Mouse (Mus musculus) macrophage (primary cell): Measurements from ENCODE around the gene Atp6ap2. TPM values are rescaled to one million over a fixed set of nuclear protein-coding genes. Genes with fewer than 3 reads are reported as not detected.
"Not testable (repeated sequence)": the region's sequence is repeated elsewhere in the genome, so short reads cannot be mapped to it uniquely, and the experiment has no call there.

Experiments used
- H3K27ac ChIP-seq: fragments of 350-480 bp; formaldehyde crosslinking; 2 replicates; pipeline ENCODE4 v1.9.0; 2021
- H3K36me3 ChIP-seq: fragments of 350-480 bp; formaldehyde crosslinking; 2 replicates; pipeline ENCODE4 v1.9.0; 2021; ENCODE audit errors: inconsistent target
- H3K4me3 ChIP-seq: fragments of 350-480 bp; formaldehyde crosslinking; 2 replicates; pipeline ENCODE4 v1.9.0; 2021; ENCODE audit errors: inconsistent target
- H3K79me2 ChIP-seq: fragments of 350-480 bp; formaldehyde crosslinking; 2 replicates; pipeline ENCODE4 v1.9.0; 2021; ENCODE audit errors: inconsistent target
- WGBS: methylation state at CpG from one replicate; pipeline ENCODE4 v1.1.7; 2026; ENCODE audit warnings: inconsistent platforms; ENCODE audit not compliant: missing documents; 5-methylcytosine and 5-hydroxymethylcytosine counted together
- polyA plus RNA-seq: library from polyadenylated mRNA; stranded (reverse); fragments of 250-400 nt; gene quantifications from 3 replicates; pipeline ENCODE4 v1.2.4, GENCODE M21; 2018; ENCODE audit warnings: inconsistent platforms
- total RNA-seq, 78 experiments: library from RNA; depleted of rRNA; stranded (reverse); fragments of 250-400 nt; gene quantifications; 1 replicate in 9 of 78; 2 replicates in 24 of 78; 3 replicates in 43 of 78; 4 replicates in 2 of 78; pipeline ENCODE4 v1.2.4; 2018; ENCODE audit warnings: inconsistent platforms in 56 of 78

Gene Atp6ap2
- 100 to 1,000 TPM in 2 of 26 experiments, 10 to 100 TPM in 24; 24.6 to 107 (median 72.1) TPM for total RNA-seq (2018; cell fraction: chromatin; rRNA removed)
- total RNA-seq (2018; cell fraction: cytosol; rRNA removed): 100 to 1,000 TPM; 175 to 327 (median 238) TPM
- total RNA-seq (2018; cell fraction: nucleus; rRNA removed): 100 to 1,000 TPM in 25 of 26 experiments, 10 to 100 TPM in 1; 73.9 to 407 (median 271) TPM
- polyA plus RNA-seq: 226 to 265 TPM (median 260 TPM) in 3 replicates

DNA sequence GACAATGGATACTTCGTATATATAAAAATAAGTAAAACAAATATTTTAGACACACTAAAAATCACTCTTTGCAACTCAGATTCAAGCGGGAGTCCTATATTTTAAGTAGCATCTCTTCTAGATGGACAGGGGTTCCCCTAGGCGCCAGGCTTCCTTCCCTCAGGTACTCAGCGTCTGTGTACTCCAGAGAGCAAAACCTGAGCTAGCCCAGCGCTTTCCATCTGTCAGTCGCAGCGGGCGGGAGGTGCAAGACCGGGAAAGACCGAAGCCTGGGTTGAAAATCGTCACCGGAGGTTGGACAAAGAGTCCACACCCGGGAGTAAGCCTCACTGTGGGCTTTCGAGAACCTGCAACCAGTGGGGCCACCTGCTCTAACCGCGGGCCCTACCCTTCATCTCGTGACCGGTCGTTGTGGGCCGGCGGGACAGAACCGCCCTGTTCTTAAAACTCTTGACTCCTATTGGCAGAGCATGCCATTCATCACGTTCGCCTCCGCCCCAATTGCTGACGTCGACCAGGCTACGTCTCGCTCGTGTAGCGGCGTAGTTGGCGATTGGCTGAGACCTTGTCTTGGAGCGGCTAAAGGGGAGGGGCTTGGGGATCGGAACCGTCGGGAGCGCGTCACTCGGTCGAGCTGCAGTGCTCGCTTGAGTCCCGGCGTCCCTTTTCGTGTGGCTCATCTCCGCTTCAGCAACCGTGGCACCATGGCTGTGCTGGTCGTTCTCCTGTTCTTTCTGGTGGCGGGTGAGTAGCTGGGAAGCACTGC lies at the start of gene Atp6ap2:
Atp6ap2 (plus strand) TSS at position 610 of the 766 bp plus-strand sequence.
- peak within 1 kb of the TSS; percentile 70 for H3K27ac ChIP-seq
- peaks cover 42% of the 10 kb centered on the region for H3K79me2 ChIP-seq
- peak within 1 kb of the TSS; percentile 64 for H3K4me3 ChIP-seq
- 24% methylated on average over 35 of the region's 49 CpGs for WGBS
- no peaks in the 10 kb centered on the region for H3K36me3 ChIP-seq

DNA sequence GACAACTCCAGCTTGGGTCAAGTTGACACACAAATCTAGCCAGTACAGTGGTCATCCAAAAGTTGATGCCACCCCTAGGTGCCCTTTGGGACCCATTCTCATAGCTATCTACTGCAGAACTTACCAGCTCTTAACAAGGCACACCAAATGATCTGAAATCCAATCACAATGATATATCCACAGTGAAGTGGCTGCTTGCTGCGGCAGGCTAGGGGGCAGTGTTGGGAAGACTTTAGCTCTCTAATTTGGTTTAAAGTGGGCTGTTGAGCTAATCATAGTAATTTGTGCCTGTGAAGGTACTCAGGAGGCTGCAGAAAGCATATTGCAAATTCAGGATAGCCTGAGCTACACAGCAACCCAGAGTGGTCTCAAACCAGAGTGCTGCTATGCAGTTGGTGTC lies 43.2 kb upstream of the Atp6ap2 start:
- WGBS: 88% methylated on average over 1 of the region's 1 CpGs
- no peaks in the 10 kb centered on the region for H3K36me3 ChIP-seq

DNA sequence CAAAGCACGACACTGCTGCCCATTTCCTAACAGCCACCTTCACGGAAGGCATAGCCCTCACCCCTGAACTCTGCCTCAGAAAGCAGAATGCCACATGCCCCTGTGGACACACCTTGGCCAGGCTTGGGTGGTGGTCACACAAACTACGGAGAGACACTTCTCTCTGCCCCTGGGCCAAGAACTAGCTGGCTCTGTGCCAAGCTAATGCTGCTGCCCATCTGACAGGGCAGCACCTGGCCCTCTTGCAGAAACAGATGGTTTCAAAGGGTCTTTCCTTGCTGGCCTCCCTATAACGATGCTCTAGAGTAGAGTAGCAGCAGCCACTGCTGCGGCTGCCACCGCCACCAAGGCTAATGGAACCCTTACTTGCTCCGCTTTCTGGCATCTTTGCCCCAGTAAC lies 30.5 kb upstream of the Atp6ap2 start:
- no peak overlapping the region for H3K4me3 ChIP-seq
- no peaks in the 10 kb centered on the region for H3K79me2 ChIP-seq
- no peak overlapping the region for H3K27ac ChIP-seq
- WGBS: 94% methylated on average over 5 of the region's 7 CpGs
- H3K36me3 ChIP-seq: no peaks in the 10 kb centered on the region

More for the DNA sequence above, 43.2 kb upstream of the Atp6ap2 start:
- H3K79me2 ChIP-seq: no peaks in the 10 kb centered on the region
- peak overlapping the region; percentile 65 for H3K27ac ChIP-seq
- no peak overlapping the region for H3K4me3 ChIP-seq

DNA sequence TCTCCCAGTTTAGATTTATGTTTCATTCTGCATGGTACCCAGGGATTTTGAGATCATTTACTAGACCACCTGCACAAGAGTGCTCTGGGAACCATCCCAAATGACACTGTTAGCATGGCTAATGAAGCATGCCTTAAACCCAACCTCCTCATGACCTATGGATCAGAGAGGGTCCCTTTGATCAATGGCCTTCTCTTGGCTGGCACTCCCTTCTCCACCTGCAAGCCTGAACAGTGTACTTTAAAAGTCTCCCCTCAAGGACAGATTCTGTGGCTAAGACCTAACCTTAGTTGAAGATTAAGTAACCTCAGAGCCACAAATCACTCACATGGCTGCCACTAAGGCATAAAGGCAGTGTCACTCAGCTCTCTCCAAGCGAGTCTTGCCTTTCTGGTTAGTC lies 16.2 kb upstream of the Atp6ap2 start:
- WGBS: 86% methylated on average over 1 of the region's 1 CpGs
- H3K27ac ChIP-seq: no peak overlapping the region
- H3K4me3 ChIP-seq: no peak overlapping the region
- H3K36me3 ChIP-seq: no peaks in the 10 kb centered on the region
- no peaks in the 10 kb centered on the region for H3K79me2 ChIP-seq

DNA sequence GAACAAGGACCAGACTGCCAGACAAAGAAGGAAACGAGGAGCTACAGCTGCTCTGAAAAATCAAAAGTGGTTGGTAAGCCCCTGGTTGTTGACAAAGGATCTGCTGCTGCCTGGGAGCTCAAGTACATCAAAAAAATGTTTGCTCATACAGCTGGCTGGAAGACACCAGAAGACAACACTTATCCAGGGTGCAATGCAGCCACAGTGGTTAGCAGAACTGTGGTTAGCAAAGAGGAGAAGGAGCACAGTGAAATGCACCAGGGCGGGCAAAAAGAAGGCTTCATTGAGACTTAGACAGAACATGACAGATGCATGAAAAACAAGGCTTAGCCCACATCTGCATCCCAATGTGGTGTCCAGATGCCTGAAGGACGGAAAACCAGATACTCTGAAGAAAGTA lies 9.7 kb upstream of the Atp6ap2 start:
- Histone ChIP-seq H3K36me3 (no peaks in the 10 kb centered on the region), H3K79me2 (no peaks in the 10 kb centered on the region), H3K27ac (no peak overlapping the region), H3K4me3 (no peak overlapping the region)
- WGBS: 73% methylated on average over 3 of the region's 3 CpGs

DNA sequence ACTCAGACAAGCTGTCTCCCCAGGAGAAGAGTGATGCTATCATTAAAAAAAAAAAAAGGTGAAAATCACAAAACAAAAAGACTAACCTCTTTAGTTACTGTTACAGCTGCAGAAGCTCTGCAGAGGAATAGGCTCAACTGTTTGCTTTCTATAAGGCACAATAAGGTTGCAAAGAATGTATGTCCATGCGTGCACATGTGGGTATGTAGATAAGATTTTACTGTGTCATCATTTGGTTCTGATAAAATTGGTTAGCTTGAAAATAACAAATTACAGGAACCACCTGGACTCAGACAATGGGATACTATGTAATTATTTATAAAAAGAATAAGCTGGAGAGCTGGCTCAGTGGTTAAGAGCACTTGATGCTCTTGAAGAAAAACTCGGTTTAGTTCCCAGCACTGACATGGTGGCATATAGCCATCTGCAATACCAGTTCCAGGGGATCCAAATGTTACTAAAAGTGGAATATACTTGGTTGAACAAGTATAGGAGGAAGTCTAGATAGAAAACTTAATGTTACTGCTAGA lies 9.2 kb upstream of the Atp6ap2 start:
- WGBS: 74% methylated on average over 2 of the region's 2 CpGs

DNA sequence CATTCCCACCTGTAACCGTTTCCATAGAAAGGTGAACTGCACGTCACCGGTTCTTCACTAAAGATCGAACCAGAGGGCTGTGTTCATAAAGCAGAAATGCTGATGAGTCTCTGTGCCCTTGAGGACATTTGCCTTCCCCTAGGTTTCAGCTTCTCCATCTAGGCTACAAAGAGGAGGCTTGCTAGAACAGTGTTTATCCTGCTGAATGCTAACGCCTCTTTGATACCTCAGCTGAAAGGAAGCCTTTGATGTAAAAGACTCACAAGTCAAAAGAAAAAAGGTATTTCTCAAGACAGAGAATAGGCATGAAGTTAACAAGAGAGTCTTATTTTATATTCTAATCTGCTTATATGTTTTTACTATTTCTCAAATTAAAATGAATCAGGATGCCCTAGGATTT lies 4.3 kb upstream of the Atp6ap2 start:
- Histone ChIP-seq H3K27ac (no peak overlapping the region), H3K79me2 (peaks cover 5% of the 10 kb centered on the region), H3K36me3 (no peaks in the 10 kb centered on the region), H3K4me3 (no peak overlapping the region)
- 94% methylated on average over 5 of the region's 5 CpGs for WGBS

More for the DNA sequence above, 9.2 kb upstream of the Atp6ap2 start:
- no peaks in the 10 kb centered on the region for H3K79me2 ChIP-seq
- no peaks in the 10 kb centered on the region for H3K36me3 ChIP-seq
- no peak overlapping the region for H3K4me3 ChIP-seq
- H3K27ac ChIP-seq: no peak overlapping the region

DNA sequence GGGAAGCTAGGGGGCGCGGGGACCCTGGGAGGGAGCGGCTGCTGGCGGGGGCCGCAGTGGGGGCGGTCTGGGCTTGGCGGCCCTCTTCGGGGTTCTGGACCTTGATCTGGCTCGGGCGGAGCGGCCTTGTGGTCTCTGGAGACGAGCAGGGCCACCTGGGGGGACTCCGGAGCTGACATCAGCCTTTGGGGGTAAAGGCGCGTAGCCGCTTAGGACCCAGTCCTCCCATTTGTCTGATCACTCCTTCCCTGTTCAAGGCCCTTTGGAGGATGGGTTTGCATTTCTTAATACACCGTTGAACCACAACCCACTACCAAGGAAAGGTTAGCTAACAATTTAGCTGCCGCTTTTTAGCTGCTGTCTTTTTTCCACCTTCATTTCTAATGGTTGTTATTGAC lies 356 bp downstream of the Atp6ap2 start:
- Histone ChIP-seq H3K36me3 (no peaks in the 10 kb centered on the region), H3K27ac (peak overlapping the region; percentile 70)
- 16% methylated on average over 18 of the region's 18 CpGs for WGBS

DNA sequence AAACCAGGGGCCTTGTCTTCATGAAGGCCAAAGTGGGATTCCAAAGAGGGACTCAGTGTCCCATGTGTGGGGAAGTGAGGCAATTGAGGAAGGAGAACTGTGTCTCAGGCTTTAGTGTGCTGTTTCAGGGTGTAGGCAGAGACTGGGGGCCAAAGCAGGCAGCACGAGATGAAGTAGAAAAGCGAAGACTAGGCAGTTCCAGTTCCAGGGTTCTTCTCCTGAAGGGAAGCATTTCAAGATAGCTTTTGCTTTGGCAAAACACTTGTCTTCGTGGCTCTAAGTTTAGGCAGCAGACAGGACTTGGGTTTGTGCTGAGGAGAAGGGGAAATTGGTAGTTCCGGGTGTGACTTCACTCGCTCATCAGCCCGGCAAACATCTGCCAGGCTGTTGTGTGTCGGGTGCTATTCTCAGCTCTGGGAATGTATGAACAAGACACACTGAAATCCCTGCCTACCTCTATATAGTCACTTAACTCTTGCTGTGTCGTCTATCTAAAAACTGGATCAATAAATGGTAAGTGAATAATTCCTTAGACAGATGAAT lies 3.9 kb downstream of the Atp6ap2 start:
- no peak overlapping the region for H3K4me3 ChIP-seq
- H3K79me2 ChIP-seq: peaks cover 83% of the 10 kb centered on the region
- 22% methylated on average over 7 of the region's 8 CpGs for WGBS
- H3K36me3 ChIP-seq: no peaks in the 10 kb centered on the region
- peak overlapping the region; percentile 54 for H3K27ac ChIP-seq

More for the DNA sequence above, 356 bp downstream of the Atp6ap2 start:
- peak overlapping the region; percentile 64 for H3K4me3 ChIP-seq
- H3K79me2 ChIP-seq: peaks cover 48% of the 10 kb centered on the region

DNA sequence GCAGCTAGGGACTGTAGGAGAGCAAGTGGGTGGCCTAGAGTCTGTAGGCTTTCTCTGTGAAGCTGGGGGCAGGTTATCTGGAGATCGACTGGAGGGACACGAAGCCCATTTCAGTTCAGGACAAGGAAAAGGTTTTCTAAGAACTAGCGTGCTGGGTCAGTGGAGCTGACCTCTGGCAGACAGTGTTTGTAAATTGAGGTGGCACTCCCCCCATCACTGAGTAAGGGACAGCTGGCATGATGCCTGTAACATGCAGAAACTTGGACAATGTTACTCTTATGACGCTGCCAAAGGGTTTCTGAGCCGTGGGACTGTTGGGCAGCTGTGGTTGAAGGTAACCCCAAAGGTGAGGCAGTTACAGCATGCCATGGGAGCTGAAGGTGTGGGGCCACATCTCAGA lies 4.4 kb downstream of the Atp6ap2 start:
- H3K79me2 ChIP-seq: peaks cover 89% of the 10 kb centered on the region

DNA sequence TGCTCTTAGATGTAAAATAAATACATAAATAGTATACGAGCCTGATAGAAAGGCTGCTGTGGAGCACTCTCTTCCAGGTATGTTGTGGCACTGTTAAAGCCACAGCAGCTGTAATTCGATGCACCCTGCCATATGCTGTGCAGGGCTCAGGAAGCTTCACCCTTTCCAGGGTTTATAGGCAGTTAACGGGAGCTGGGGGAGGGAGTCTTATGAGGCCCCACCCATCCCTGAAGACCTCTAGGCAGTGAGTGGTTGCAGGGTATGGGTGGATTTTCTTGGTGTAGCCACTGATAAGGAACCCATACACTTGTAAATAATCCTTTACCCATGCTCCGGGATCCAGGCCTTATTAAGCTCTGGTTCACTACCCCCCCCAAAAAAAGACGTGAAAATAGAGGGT lies 6.2 kb downstream of the Atp6ap2 start:
- no peak overlapping the region for H3K4me3 ChIP-seq
- WGBS: 90% methylated on average over 5 of the region's 5 CpGs

More for the DNA sequence above, 4.4 kb downstream of the Atp6ap2 start:
- Histone ChIP-seq H3K36me3 (0 out of 2 replicates have a peak, but pooled peaks cover 4% of the 10 kb centered on the region), H3K4me3 (no peak overlapping the region), H3K27ac (peak overlapping the region; percentile 54)
- 90% methylated on average over 3 of the region's 5 CpGs for WGBS

DNA sequence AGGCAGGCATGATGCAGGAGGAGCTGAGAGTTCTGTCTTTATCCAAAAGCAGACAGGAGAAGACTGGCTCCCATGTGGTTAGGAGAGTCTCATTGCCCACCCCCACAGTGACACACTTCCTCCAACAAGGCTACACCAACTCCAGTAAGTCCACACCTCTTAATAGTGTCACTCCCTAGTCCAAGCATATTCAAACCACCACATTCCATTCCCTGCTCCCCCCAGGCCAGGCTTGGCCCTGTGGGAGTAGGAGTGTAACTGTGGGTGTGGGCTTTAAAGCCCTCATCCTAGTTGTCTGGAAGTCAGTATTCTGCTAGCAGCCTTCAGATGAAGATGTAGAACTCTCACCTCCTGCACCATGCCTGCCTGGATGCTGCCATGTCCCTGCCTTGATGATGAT lies 22.9 kb downstream of the Atp6ap2 start:
- H3K4me3 ChIP-seq, H3K27ac ChIP-seq, H3K79me2 ChIP-seq, H3K36me3 ChIP-seq: not testable (repeated sequence)

More for the DNA sequence above, 6.2 kb downstream of the Atp6ap2 start:
- Histone ChIP-seq H3K36me3 (0 out of 2 replicates have a peak, but pooled peaks cover 4% of the 10 kb centered on the region), H3K27ac (no peak overlapping the region), H3K79me2 (peaks cover 92% of the 10 kb centered on the region)

DNA sequence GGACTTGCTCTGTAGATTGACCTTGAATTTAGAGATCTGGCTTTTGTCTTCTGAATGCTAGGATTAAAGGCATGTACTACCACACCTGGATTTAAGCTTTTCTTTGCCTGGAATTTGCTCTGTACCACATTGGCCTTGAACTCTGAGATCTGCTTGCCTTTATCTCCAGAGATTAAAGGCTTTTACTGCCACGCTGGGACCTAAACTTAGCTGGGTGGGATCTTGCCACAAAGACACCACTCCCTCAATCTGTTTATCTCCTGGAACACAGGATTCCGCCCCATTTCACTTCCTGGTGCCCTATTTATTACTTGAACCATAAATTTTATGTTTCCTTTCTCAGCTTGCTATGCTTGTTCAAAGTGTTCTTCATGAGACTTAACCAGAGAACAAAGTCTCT lies 23.6 kb downstream of the Atp6ap2 start:
- Histone ChIP-seq H3K4me3 (no peak overlapping the region), H3K79me2 (no peaks in the 10 kb centered on the region), H3K36me3 (0 out of 2 replicates have a peak, but pooled peaks cover 3% of the 10 kb centered on the region), H3K27ac (no peak overlapping the region)
- WGBS: 66% methylated on average over 2 of the region's 2 CpGs

DNA sequence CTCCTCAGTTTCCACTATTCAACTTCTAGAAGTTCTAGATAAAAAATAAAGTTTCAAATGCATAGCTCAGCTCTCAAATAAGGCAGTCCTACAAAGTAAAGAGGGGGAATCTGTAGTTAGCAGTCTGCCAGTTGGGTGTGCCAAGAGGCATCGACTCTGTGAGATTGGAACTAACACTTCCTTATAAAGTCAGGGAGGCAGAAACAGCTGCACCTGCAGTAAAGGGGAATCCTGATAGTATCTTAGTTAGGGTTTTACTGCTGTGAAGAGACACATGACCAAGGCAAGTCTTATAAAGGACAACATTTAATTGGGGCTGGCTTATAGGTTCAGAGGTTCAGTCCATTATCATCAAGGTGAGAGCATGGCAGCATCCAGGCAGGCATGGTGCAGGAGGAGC lies 24.8 kb downstream of the Atp6ap2 start:
- WGBS: 79% methylated on average over 1 of the region's 1 CpGs
- not testable (repeated sequence) for H3K36me3 ChIP-seq, H3K27ac ChIP-seq, H3K4me3 ChIP-seq, H3K79me2 ChIP-seq

DNA sequence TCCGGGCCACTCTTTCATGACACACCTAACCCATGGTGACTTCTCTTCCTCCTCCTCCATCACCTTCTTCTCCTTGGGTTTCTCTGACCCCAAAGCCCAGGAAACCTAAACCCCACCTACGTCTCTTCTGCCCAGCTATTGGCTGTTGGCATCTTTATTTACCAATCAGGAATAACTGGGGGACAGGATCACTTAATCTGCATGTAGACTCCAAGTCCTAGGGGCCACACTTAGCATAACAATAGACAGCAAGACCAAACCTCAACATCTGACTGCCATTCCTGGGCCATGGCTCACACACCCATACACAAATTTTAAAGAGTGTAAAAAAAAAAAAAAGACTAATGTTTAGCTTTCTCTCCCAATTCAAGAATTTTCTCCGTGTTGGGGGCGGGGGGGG lies 37.5 kb downstream of the Atp6ap2 start:
- Histone ChIP-seq H3K79me2 (no peaks in the 10 kb centered on the region), H3K36me3 (no peaks in the 10 kb centered on the region), H3K4me3 (no peak overlapping the region), H3K27ac (no peak overlapping the region)
- 85% methylated on average over 4 of the region's 4 CpGs for WGBS
